Comparison of ENCODE assay signal across 32 mouse cellular contexts in genomic region chr10:51613421-51613820, GRCm38 (mm10). TPM values are rescaled to one million over a fixed set of nuclear protein-coding genes. Genes with fewer than 3 reads are reported as not detected.
A peak's percentile ranks its signal among the peaks of the same experiment; 100 is the strongest.
DNase-seq lines count a peak whose midpoint lies in the region; ATAC-seq and TF ChIP-seq lines count a peak whose summit lies in the region.
"Had no signal": no experiment of that assay in that cellular context is flagged by ENCODE, and none has a peak within 500 bp of the region (broad histone marks: within the 10 kb centered on the region; RNA-seq: fewer than 3 reads in every experiment).

No protein-coding gene starts in this region.

- H3K9ac ChIP-seq in heart, embryonic 13.5 days = no peak overlapping the region
- H3K9ac ChIP-seq in heart, adult 2 months (ENCODE audit: low read depth, low read length) = no peak overlapping the region
- H3K9ac ChIP-seq in lung, embryonic 16.5 days (ENCODE audit: low read length) = no peak overlapping the region
- H3K9ac ChIP-seq: forebrain, embryonic 13.5 days; hindbrain, embryonic 12.5 days; hindbrain, embryonic 15.5 days had no signal

- intact Hi-C loops in heart, adult 2 months (cut with DNase I) = no loop called here

- no peak for ATAC-seq in heart, embryonic 13.5 days (ENCODE audit: extremely low read depth, insufficient number of reproducible peaks, low FRiP score, low TSS enrichment)
- ATAC-seq in lung, embryonic 16.5 days (ENCODE audit: low read depth) = 0 out of 2 replicates have a peak, but pooled peaks have one; percentile 34
- ATAC-seq: forebrain, embryonic 13.5 days; forebrain, embryonic 16.5 days; intestine, postnatal 0 days; Patski had no signal

- no peak overlapping the region for H3K27ac ChIP-seq in heart, embryonic 10.5 days
- 0 out of 2 replicates have a peak overlapping the region, but pooled peaks have one; percentile 15 for H3K27ac ChIP-seq in heart, embryonic 13.5 days (replicated peaks)
- H3K27ac ChIP-seq in heart, adult 2 months = no peak overlapping the region
- H3K27ac ChIP-seq in lung, embryonic 16.5 days (ENCODE audit: low read length) = no peak overlapping the region
- H3K27ac ChIP-seq: forebrain, embryonic 10.5 days; forebrain, embryonic 13.5 days; hindbrain, embryonic 12.5 days; hindbrain, embryonic 15.5 days had no signal

- no peak overlapping the region for H3K4me3 ChIP-seq in heart, embryonic 10.5 days
- no peak overlapping the region for H3K4me3 ChIP-seq in heart, embryonic 13.5 days
- no peak overlapping the region for H3K4me3 ChIP-seq in heart, adult 2 months
- no peak overlapping the region for H3K4me3 ChIP-seq in lung, embryonic 16.5 days (ENCODE audit: low read length)
- H3K4me3 ChIP-seq in lung, adult 2 months (replicated peaks; ENCODE audit: extremely low read depth, low read depth, low read length) = no peak overlapping the region
- H3K4me3 ChIP-seq: forebrain, embryonic 10.5 days; forebrain, embryonic 13.5 days; hindbrain, embryonic 12.5 days; hindbrain, embryonic 15.5 days had no signal

- H3K27me3 ChIP-seq in heart, embryonic 10.5 days (ENCODE audit: insufficient read depth, poor library complexity, severe bottlenecking) = no peaks in the 10 kb centered on the region
- H3K27me3 ChIP-seq in heart, embryonic 13.5 days (replicated peaks) = no peaks in the 10 kb centered on the region
- no peaks in the 10 kb centered on the region for H3K27me3 ChIP-seq in heart, adult 2 months (ENCODE audit: control insufficient read depth, insufficient read depth, low read length)
- H3K27me3 ChIP-seq in lung, embryonic 16.5 days (ENCODE audit: control insufficient read depth, insufficient read depth, low read depth, low read length) = no peaks in the 10 kb centered on the region
- H3K27me3 ChIP-seq: CH12.LX; forebrain, embryonic 13.5 days; hindbrain, embryonic 12.5 days; hindbrain, embryonic 15.5 days had no signal

- peaks cover 15% of the 10 kb centered on the region for H3K4me1 ChIP-seq in heart, embryonic 10.5 days
- H3K4me1 ChIP-seq in heart, embryonic 13.5 days = peaks cover 10% of the 10 kb centered on the region
- H3K4me1 ChIP-seq in heart, adult 2 months (ENCODE audit: control insufficient read depth, insufficient read depth, low read length) = no peaks in the 10 kb centered on the region
- no peaks in the 10 kb centered on the region for H3K4me1 ChIP-seq in lung, embryonic 16.5 days (replicated peaks; ENCODE audit: control insufficient read depth, insufficient read depth, low read length)
- H3K4me1 ChIP-seq in lung, adult 2 months (ENCODE audit: control insufficient read depth, insufficient read depth, low read length) = no peaks in the 10 kb centered on the region
- H3K4me1 ChIP-seq: forebrain, embryonic 13.5 days; hindbrain, embryonic 12.5 days; hindbrain, embryonic 15.5 days had no signal

- no peaks in the 10 kb centered on the region for H3K79me2 ChIP-seq in heart, adult 2 months (replicated peaks; ENCODE audit: control insufficient read depth, insufficient read depth, low read length)

- WGBS in heart, embryonic 10.5 days = 44% methylated on average over 3 of the region's 3 CpGs
- 38% methylated on average over 3 of the region's 3 CpGs for WGBS in heart, embryonic 13.5 days
- 43% methylated on average over 3 of the region's 3 CpGs for WGBS in heart, adult 2 months
- WGBS in lung, embryonic 16.5 days = 43% methylated on average over 3 of the region's 3 CpGs
- WGBS in lung, adult 2 months = 65% methylated on average over 3 of the region's 3 CpGs

- peak; percentile 78 for DNase-seq in heart, embryonic 10.5 days (ENCODE audit: low spot score)
- no peak for DNase-seq in heart, postnatal 4 days
- DNase-seq in heart, adult 2 months = no peak
- no peak for DNase-seq in lung, adult 2 months
- DNase-seq: adrenal gland, postnatal 10 days; adrenal gland, postnatal 36 days; B cell, adult 2 months; cerebellum, adult 18-20 months; cerebellum, adult 9-10 months; cerebellum, postnatal 14 days; gastrocnemius, postnatal 10 days; gastrocnemius, postnatal 36 days had no signal

- H3K9me3 ChIP-seq in heart, embryonic 10.5 days = no peaks in the 10 kb centered on the region
- no peaks in the 10 kb centered on the region for H3K9me3 ChIP-seq in heart, embryonic 13.5 days
- H3K9me3 ChIP-seq in lung, embryonic 16.5 days (ENCODE audit: control insufficient read depth, low read length) = no peaks in the 10 kb centered on the region
- H3K9me3 ChIP-seq: forebrain, embryonic 10.5 days; forebrain, embryonic 13.5 days; G1E; hindbrain, embryonic 12.5 days; hindbrain, embryonic 15.5 days had no signal

- TF ChIP-seq CTCF in heart, adult 2 months (IDR thresholded peaks at IDR 0.05) = no peak
- no peak for TF ChIP-seq CTCF in lung, adult 2 months (IDR thresholded peaks at IDR 0.05; ENCODE audit: insufficient read depth, low read length)

- no peaks in the 10 kb centered on the region for H3K36me3 ChIP-seq in heart, embryonic 10.5 days
- H3K36me3 ChIP-seq in heart, embryonic 13.5 days = no peaks in the 10 kb centered on the region
- no peaks in the 10 kb centered on the region for H3K36me3 ChIP-seq in heart, adult 2 months (ENCODE audit: control insufficient read depth, insufficient read depth, low read length)
- H3K36me3 ChIP-seq in lung, embryonic 16.5 days (ENCODE audit: control insufficient read depth, insufficient read depth, low read length) = no peaks in the 10 kb centered on the region
- H3K36me3 ChIP-seq: forebrain, embryonic 10.5 days; G1E; hindbrain, embryonic 12.5 days; hindbrain, embryonic 15.5 days had no signal

- TF ChIP-seq POLR2A in heart, adult 2 months (IDR thresholded peaks at IDR 0.05; ENCODE audit: insufficient read depth, low read depth, low read length) = no peak
- no peak for TF ChIP-seq POLR2A in lung, adult 2 months (IDR thresholded peaks at IDR 0.05; ENCODE audit: borderline replicate concordance, extremely low read depth, low read depth, low read length)

- no peak for TF ChIP-seq EP300 in heart, adult 2 months (IDR thresholded peaks at IDR 0.05; ENCODE audit: insufficient read depth, low read depth, low read length)

- no peak overlapping the region for H3K4me2 ChIP-seq in heart, embryonic 13.5 days
- H3K4me2 ChIP-seq in lung, embryonic 16.5 days (ENCODE audit: low read depth, low read length) = no peak overlapping the region
- H3K4me2 ChIP-seq: forebrain, embryonic 13.5 days; hindbrain, embryonic 12.5 days; hindbrain, embryonic 15.5 days had no signal

RNA-seq across cellular contexts. Expression of gene Gprc6a, which starts 17.8 kb away (rescaled TPM):
- not detected in 2 replicates for polyA plus RNA-seq in heart, embryonic 10.5 days (2016; fragmentation: Nextera tagmentation; extraction: Ambion mirVana)
- not detected for total RNA-seq in heart, postnatal 4 days (2021)
- not detected in 2 replicates for polyA plus RNA-seq in heart, embryonic 13.5 days (2015; fragmentation: Nextera tagmentation; extraction: Ambion mirVana)
- not detected for total RNA-seq in heart, adult 2 months (2021)
- 0.06 TPM in 1 of 2 replicates, not detected in the other for polyA plus RNA-seq in heart, adult 2 months (2012; rRNA removed)
- 3.2 and 3.4 TPM in 2 replicates for polyA plus RNA-seq in lung, embryonic 16.5 days (2015; fragmentation: Nextera tagmentation; extraction: Ambion mirVana)
- polyA plus RNA-seq in lung, adult 2 months (2012; rRNA removed) = 1.7 and 1.8 TPM in 2 replicates
- total RNA-seq: adrenal gland, adult 18-20 months; adrenal gland, postnatal 10 days; adrenal gland, postnatal 36 days; CH12.LX; G1E; gastrocnemius, adult 18-20 months; gastrocnemius, postnatal 10 days; gastrocnemius, postnatal 36 days; granulocyte monocyte progenitor cell, adult 5-6 weeks; hematopoietic stem cell, adult 5-6 weeks had no signal
- polyA plus RNA-seq: embryonic facial prominence, embryonic 11.5 days; embryonic facial prominence, embryonic 14.5 days; forebrain, embryonic 13.5 days; forebrain, embryonic 16.5 days; G1E; heart, embryonic 14.5 days; heart, postnatal 0 days; hindbrain, embryonic 12.5 days; hindbrain, embryonic 15.5 days; intestine, embryonic 14.5 days; Patski had no signal

RNA-seq across cellular contexts. Expression of gene Fam162b, which starts 23.1 kb away (rescaled TPM):
- polyA plus RNA-seq in heart, embryonic 10.5 days (2016; fragmentation: Nextera tagmentation; extraction: Ambion mirVana) = 0.32 and 2.5 TPM in 2 replicates
- not detected for total RNA-seq in heart, postnatal 4 days (2021)
- 3.1 and 3.4 TPM in 2 replicates for polyA plus RNA-seq in heart, embryonic 13.5 days (2015; fragmentation: Nextera tagmentation; extraction: Ambion mirVana)
- total RNA-seq in heart, adult 2 months (2021) = not detected
- not detected in 2 replicates for polyA plus RNA-seq in heart, adult 2 months (2012; rRNA removed)
- polyA plus RNA-seq in lung, embryonic 16.5 days (2015; fragmentation: Nextera tagmentation; extraction: Ambion mirVana) = 50.3 and 55.9 TPM in 2 replicates
- 11.4 and 26.2 TPM in 2 replicates for polyA plus RNA-seq in lung, adult 2 months (2012; rRNA removed)
- total RNA-seq: adrenal gland, adult 18-20 months; adrenal gland, postnatal 36 days; CH12.LX; G1E; gastrocnemius, adult 18-20 months; gastrocnemius, postnatal 10 days; gastrocnemius, postnatal 36 days; granulocyte monocyte progenitor cell, adult 5-6 weeks; hematopoietic stem cell, adult 5-6 weeks had no signal
- polyA plus RNA-seq: G1E; heart, embryonic 14.5 days; heart, postnatal 0 days; Patski had no signal
